Mouse (Mus musculus) hindlimb bud, embryonic 11.5 days (tissue): ENCODE results near the gene Chsy1.

Source experiments
- DNase-seq: peaks from one replicate; pipeline ENCODE4 v3.0.0-alpha.2; 2012; ENCODE audit warnings: low read depth, low spot score; ENCODE audit errors: extremely low spot score

The Chsy1 gene

DNA sequence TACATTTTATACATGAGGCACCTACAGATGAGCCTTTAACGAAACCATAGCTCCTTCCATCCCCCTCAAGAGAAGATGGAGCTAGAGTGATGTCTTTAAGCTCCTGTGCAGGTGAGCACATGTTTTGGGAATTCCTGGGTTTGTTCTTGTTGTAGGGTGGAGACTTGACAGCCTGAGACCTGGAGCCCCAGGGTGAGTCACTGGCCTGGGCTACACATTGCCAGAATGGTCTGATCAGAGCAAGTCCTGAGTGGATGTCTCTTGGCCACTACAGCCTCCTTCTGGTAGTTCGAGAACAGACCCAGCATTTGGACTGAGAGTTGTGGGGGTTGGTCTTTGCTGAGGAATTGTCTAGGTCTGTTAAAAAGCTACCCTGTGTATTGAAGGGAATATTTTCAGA is 92.3 kb downstream of the Chsy1 start:
- no peak for DNase-seq

DNA sequence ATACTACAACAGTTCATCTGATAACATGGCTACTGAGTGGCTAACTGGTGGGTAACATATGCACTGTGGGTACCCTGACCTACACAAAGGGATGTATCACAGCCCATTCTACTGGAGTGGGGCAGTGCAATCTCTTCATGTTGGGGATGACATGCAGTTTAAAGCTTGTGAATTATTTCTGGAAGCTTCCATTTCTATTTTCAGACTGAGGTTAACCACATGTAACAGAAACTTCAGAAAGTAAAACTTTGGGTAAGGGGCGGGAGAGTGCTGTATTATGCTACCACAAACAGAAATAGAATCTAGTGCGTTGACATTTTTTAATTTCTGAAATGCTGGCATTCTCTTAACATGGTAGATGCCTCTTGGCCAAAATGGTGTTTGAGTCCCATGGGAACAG is 100.6 kb downstream of the Chsy1 start:
- no peak for DNase-seq

DNA sequence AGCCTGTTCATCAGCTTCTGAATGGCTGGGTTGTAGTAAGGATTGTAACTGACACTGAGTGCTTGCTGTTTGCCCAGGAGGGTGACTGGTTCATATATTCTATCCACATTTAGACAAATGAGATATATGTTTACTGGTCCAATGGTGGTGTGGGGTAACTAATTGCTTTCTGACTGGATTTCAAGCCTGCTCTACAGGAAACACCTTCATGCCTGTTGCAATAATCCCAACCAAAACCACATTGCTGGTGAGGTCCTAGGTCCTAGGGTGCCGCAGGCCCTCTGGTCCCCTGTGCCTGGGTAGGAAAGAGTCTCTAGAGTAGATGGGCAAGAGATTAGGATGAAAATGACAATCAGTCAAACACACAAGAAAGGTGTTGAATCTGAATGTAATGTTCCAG is 103.6 kb downstream of the Chsy1 start:
- no peak for DNase-seq

DNA sequence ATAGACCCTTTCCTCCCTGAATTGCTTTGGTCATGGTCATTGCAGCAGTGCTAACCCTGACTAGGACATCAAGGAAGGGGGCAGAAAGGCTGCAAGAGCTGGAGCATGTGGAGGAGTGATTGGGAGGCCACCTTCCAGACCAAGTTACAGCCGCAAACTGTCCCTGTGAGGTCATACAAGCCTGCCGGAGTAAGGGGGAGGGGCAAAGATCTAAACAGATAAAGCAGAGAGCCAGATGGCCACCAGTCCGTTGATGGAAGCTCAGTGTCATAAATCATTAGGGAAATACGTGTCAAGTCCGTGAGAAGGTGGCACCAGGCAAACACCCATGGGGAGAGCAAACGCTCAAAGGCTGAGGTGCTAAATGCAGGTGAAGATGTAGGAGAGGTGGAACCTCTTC is 105.2 kb downstream of the Chsy1 start:
- DNase-seq = no peak

DNA sequence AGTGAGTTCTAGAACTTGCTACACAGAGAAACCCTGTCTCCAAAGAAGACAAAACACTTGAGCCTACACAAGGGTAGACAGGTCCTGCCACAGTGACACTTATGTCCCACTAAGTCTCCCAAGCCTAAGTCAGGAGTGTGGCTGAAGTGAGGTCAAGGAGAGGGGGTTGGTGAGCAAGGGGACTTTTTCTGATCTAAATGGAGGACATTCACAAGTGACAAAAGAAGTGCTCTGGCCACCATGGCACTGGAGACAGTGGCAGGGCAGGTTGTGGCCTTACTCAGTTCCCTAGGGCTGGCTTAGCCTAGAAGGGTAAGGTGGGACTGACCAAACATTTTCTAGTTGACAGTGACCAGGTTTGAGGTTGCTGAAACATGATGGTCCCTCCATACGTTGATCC is 106.6 kb downstream of the Chsy1 start:
- no peak for DNase-seq

DNA sequence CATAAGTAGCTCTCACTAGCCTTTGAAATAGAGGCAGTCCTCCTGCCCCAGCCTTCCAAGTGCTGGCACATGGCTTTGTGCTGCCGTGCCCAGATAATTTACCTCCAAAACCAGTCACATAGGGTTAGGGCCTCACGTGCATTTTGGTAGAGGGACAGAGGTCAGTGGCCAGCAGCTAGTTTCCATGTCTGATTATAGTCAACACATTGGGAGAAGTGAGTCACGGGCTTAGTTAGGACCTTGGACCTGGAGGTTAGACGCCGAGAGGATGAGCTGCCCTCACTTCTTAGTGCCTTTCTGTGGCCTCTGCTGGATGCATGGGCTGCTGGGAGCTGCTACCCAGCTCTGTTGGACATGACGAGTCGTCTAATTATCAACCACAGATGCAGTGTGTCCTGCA is 107.7 kb downstream of the Chsy1 start:
- DNase-seq = no peak

DNA sequence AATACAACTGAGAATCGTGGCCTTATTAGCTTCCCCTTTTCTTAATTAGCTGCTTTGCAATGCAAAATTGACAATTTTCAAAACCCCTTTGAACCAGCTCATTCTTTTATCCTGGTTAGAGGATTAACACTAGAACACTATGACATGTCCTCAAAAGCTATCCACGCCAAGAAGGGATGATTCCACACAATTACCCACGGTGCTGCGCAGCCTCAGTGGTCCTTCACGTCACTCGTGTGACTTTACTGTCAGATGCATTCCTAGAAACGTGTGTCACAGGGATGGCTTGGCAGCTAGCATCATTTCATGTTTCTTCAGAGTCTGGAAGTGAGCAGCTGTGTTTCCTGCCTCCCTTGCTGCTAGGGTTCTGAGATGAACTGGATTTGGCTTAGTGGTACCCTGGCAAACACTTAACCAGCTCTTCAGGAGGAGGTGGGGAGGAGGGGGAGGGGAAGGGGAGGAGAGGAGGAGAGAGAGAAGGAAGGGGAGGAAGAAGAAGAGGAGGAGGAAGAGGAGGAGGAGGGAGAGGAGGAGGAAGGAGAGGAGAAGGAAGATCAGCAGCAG is 108.3 kb downstream of the Chsy1 start:
- no peak for DNase-seq

DNA sequence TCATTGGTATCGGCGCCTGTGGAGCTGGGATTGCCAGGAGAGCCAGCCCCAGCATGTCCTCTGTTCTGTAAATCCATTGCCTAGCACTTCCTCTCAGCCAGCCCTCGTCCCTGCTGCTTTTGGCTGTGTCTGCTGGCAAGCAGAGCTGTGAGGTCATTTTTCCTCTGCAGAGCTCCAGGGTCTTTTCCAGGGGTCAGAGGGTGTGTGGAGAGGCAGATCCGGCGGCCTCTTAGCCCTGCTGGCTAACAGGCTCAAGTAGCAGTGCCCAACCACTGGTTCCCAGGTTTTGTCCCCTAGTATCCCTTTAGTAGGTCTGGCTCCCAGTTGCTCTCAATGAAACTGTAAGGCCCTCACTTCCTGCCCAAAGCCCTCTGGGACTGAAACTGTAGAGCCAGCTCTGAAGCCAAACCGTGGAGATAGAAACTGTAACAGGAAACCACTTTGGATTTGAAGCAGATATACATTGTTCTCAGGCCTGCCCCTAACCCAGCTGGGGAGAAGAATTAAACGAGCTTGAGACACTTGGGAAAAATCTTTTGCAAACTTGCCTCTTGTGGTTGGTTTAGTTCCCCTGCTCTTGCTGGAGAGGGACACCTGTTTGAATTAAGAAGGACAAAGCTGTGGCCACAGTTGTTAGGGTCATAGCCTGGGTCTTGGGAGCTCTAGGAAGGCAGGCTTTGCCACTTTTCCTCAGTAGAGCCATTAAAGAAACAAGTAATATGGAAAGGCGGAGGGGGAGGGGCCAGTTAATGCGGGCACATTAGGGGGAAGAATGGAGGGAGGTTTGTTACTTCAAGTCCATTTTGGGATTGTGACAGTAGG is 109.1 kb downstream of the Chsy1 start:
- no peak for DNase-seq

DNA sequence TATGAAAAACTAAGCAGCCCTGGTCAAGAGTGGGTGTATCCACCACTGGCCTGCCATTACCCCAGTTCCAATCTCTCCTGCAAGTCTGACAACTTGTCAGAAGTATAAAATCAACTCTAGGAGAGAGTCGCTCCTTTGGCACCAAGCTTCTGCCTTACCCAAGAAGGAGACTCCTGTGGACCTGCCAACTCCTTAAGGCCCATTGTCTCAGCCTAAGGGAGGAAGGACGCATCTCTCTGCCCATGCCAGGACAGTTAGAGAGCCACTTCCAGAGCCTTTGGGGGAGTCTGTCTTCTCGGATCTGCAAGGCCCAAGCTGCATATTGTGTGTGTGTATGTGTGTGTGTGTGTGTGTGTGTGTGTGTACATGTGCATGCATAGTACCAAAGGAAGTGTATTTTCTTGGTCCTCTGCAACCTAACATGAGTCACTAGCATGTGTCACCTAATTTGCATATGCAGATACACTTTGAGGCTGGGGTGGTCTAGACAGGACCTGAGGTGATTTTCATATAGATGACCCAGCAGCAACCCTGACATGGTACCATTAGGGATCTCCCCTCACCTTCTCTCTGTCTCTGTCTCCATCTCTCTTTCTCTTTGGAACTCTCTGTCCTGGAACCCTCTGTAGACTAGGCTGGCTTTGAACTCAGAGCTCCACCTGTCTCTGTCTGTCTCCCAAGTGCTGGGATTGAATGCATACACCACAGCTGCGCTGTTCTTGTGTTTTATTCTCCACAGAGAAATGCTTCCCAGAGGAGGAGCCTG is 109.9 kb downstream of the Chsy1 start:
- no peak for DNase-seq

DNA sequence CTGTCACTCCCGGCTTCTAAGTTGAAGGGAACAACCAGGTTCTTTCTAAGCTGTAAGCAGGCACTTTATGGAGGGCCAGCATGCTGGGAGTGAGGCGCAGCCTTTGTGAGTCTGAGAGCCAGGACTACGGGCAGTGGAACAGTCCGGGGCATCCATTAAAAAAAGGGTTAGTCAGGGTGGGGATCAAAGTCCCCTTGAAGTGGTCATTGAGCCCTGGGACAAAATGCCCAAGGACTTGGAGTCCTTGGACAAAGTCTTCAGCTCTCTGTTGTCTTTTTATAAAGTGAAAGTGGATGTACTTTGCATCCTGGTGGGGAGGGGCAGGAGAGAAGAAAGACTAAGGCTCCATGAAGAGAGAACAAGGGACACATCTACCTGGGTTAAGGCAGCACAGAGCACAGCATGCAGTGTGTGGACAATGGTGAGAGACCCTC is 110.5 kb downstream of the Chsy1 start:
- DNase-seq = no peak

DNA sequence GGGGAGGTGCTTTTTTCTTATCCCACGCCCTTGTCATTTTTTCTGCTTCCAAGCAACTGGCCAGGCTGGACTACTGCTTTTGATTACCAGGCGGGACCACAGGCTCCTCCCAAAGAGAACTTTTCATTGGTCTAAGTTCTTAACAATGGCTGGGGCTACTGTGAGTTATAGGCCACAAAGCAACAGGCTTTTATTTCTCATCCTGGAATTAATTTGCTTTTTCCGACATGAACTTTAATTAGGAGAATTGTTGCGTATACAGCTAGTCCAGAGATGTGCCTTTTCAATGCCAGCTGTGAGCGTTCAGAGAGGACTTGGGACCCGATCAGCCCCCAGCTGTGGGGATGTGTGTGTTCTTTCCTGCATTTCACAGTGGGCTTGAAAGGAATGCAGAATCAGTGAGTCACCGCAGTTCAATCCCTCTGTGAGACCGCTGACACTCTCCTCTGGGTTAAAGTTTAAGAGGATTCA is 113.3 kb downstream of the Chsy1 start:
- DNase-seq = no peak
